Mouse (Mus musculus) limb, embryonic 13.5 days (tissue): Measurements from ENCODE around the gene Cradd. TPM values are rescaled to one million over a fixed set of nuclear protein-coding genes. Genes with fewer than 3 reads are reported as not detected.

ENCODE experiments used
- ATAC-seq: fragments of 200-750 bp; cut with Nextera tagmentation; 2 replicates; pipeline ENCODE4 v1.8.0; 2017; ENCODE audit warnings: low read depth, moderate number of reproducible peaks, moderate TSS enrichment; ENCODE audit not compliant: low FRiP score
- H3K27ac ChIP-seq: fragments of 300-500 bp; sonication (generic); 2 replicates; pipeline ENCODE4 v1.5.1; 2015; ENCODE audit warnings: inconsistent platforms, mild to moderate bottlenecking, moderate library complexity
- H3K27me3 ChIP-seq: fragments of 300-500 bp; sonication (generic); 2 replicates; pipeline ENCODE4 v1.6.1; 2015; ENCODE audit warnings: mild to moderate bottlenecking, inconsistent platforms
- H3K36me3 ChIP-seq: fragments of 300-500 bp; sonication (generic); 2 replicates; pipeline ENCODE4 v1.6.1; 2015; ENCODE audit warnings: inconsistent platforms, mild to moderate bottlenecking, moderate library complexity
- H3K4me1 ChIP-seq: fragments of 300-500 bp; sonication (generic); 2 replicates; pipeline ENCODE4 v1.6.1; 2015; ENCODE audit warnings: inconsistent platforms
- H3K4me2 ChIP-seq: fragments of 300-500 bp; sonication (generic); replicated peaks from 2 replicates; pipeline ENCODE4 v1.6.1; 2015; ENCODE audit warnings: inconsistent platforms, mild to moderate bottlenecking, moderate library complexity
- H3K4me3 ChIP-seq: fragments of 300-500 bp; sonication (generic); 2 replicates; pipeline ENCODE4 v1.5.1; 2015; ENCODE audit warnings: moderate library complexity, mild to moderate bottlenecking, inconsistent platforms
- H3K9ac ChIP-seq: fragments of 300-500 bp; sonication (generic); 2 replicates; pipeline ENCODE4 v1.6.1; 2015; ENCODE audit warnings: mild to moderate bottlenecking, inconsistent platforms
- H3K9me3 ChIP-seq: fragments of 300-500 bp; sonication (generic); 2 replicates; pipeline ENCODE4 v1.6.1; 2016; ENCODE audit warnings: inconsistent platforms
- WGBS: fragments of 180-500 bp; shearing (Covaris S2); methylation state at CpG from one replicate; pipeline ENCODE4 v1.1.7; 2015; 5-methylcytosine and 5-hydroxymethylcytosine counted together
- polyA plus RNA-seq: library from polyadenylated mRNA; unstranded; fragments of >200 nt; fragmentation: Nextera tagmentation; extraction: Ambion mirVana; gene quantifications from 2 replicates; pipeline ENCODE4 v1.2.1, GENCODE M21; 2015

The Cradd gene
- polyA plus RNA-seq, 1 experiment from 2014 or later = 11.4 TPM

DNA sequence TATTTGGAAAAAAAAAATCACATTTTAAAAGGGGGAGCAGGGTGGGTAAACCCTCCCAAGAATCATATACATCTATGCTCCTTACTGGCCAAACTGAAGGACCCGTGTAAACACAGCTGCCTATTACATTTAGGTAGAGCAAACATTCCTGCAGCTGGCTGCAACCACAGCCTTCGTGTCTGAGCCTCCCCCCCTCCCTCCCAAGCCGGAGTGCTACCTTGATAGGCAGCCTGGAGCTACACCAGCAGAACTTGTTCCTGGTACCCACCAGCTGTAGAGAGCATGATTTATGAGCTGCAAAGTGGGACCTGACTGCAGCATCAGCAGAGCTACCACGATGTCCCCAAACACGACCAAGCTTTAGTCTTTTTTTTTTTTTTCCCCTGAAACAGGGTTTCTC, 9.9 kb downstream of the Cradd start:
- 3% methylated on average over 5 of the region's 5 CpGs for WGBS
- peaks cover 41% of the 10 kb centered on the region for H3K4me1 ChIP-seq
- no peaks in the 10 kb centered on the region for H3K9me3 ChIP-seq
- peaks cover 19% of the 10 kb centered on the region; the same call in 1 of the 2 replicates for H3K27me3 ChIP-seq
- no peaks in the 10 kb centered on the region for H3K36me3 ChIP-seq
- H3K4me3 ChIP-seq = no peak overlapping the region
- H3K4me2 ChIP-seq = no peak overlapping the region
- no peak overlapping the region for H3K27ac ChIP-seq
- ATAC-seq = peak; percentile 49
- H3K9ac ChIP-seq = no peak overlapping the region

DNA sequence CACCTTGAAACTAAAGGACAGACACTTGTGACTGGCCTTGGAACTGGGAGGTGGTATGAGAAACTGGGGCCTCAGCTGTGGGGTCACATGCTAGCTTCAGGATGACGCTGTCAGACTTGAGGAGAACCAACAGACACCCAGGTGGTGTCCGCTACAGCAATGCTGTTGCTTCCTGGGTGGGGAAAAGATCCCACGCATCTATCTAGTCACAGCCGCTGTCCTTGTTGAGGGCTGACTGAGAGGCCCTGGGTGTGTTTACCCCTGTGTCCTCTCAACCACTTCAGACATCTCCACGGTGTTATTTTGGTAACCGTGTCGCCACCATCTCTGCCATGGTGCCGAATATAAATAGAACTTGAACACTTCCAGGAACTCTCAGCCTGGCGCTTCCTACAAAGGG, 10.4 kb downstream of the Cradd start:
- H3K4me1 ChIP-seq = peaks cover 41% of the 10 kb centered on the region
- WGBS = 77% methylated on average over 9 of the region's 9 CpGs
- H3K36me3 ChIP-seq = no peaks in the 10 kb centered on the region
- H3K9me3 ChIP-seq = no peaks in the 10 kb centered on the region
- H3K9ac ChIP-seq = no peak overlapping the region
- no peak for ATAC-seq
- H3K27me3 ChIP-seq = peaks cover 19% of the 10 kb centered on the region; the same call in 1 of the 2 replicates
- no peak overlapping the region for H3K27ac ChIP-seq
- H3K4me2 ChIP-seq = no peak overlapping the region
- no peak overlapping the region for H3K4me3 ChIP-seq

DNA sequence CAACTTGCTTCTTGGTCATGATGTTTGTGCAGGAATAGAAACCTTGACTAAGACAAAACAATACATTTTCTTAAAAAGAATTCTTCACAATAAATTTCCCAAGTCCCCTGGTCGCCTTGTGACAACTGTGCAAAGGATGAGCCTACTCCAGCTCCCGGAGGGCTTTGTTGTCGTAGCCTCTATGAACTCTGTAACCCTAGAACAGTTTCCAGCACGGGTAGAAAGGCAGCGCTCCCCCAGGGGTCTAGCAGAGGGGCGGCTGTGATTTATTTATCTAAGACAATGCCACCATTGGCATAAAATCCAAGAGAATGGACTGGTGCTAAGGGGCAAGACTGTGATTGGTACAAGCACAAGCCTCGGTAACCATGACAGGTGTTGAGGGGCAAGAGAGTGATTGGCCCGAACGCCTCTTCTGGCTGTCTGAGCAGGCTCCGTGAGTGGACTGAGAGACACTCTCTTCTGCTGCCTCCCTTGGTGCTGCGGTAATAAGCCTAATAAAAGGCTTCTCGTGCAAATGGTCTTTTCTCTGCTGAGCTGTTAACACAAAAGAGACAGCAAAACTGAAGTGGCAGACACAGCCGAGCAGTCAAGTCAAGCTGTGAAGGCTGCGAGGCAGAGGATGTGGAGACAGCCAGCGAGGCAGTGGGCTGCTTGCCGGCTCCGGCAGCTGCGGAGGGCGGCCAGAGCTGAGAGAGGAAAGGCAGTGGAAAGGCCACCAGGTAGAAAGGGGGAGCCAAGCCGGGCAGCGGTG, 13.1 kb downstream of the Cradd start:
- Histone ChIP-seq H3K9me3 (no peaks in the 10 kb centered on the region), H3K4me2 (0 out of 2 replicates have a peak overlapping the region, but pooled peaks have one; percentile 5), H3K4me1 (peaks cover 36% of the 10 kb centered on the region), H3K4me3 (no peak overlapping the region), H3K9ac (no peak overlapping the region), H3K27ac (no peak overlapping the region), H3K36me3 (no peaks in the 10 kb centered on the region), H3K27me3 (peaks cover 11% of the 10 kb centered on the region; the same call in 1 of the 2 replicates)
- 33% methylated on average over 21 of the region's 21 CpGs for WGBS
- ATAC-seq = no peak

DNA sequence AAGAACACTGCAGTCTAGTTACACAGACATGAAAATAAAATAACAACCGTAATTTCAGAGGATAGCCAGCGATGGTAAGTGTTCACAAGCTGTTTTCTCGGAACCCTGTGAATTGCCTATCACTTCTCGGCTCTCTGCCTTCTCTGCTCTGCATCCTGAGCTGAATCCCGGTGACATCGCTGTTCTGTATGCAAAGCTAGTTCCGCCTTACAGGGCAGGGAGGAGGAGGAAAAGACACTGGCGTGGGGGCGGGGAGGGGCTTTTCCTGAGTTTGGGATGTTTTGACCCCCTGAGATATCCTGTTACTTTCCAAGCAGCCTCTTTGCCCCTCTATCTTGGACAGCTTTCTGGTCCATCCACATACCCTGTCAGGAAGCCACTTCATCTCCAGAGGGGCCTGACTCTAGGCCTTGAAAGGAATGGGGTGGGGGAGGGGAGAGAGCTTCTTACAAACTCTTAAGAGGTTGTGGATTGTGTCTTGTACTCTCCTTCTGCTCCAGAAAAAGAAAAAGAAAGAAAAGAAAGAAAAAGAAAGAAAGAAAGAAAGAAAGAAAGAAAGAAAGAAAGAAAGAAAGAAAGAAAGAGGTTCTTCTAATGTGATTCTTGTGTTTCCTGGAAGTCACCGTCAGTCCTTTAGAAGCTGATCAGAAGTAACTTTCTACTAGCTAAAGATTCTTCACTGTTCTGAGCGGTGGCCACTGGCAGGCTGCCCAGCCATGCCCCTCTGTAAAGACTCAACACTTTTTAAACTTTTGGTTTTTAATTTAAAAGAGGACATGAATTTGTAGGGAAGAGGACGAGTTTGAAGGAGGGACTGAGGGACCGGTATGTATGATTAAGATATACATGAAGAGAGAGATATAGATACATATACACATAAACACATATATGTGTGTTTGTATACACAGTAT, 14.3 kb downstream of the Cradd start:
- H3K27ac ChIP-seq = no peak overlapping the region
- ATAC-seq = no peak
- H3K4me1 ChIP-seq = peaks cover 26% of the 10 kb centered on the region
- H3K4me3 ChIP-seq = no peak overlapping the region
- 51% methylated on average over 13 of the region's 13 CpGs for WGBS
- H3K27me3 ChIP-seq = peaks cover 11% of the 10 kb centered on the region; the same call in 1 of the 2 replicates
- no peaks in the 10 kb centered on the region for H3K9me3 ChIP-seq
- no peaks in the 10 kb centered on the region for H3K36me3 ChIP-seq
- H3K4me2 ChIP-seq = no peak overlapping the region
- H3K9ac ChIP-seq = no peak overlapping the region

DNA sequence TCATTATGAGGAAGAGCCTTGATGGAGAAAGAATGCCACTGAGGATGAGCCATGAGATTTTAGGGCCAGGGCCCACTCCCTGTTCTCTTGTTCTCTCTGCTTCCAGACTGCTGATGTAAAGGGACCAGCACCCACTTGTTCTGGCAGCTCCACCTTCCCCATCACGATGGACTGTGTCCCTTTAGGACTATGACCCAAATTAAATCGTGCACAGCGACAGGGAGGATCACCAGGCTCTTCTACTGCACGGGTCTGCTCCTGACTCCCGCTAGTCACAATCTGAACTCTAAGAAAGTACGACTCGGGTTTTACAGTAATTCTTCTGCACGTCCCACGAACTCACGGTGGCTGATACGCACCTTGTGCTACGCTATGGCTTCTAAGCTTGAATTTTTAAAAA, 14.9 kb downstream of the Cradd start:
- H3K27me3 ChIP-seq = peaks cover 11% of the 10 kb centered on the region; the same call in 1 of the 2 replicates
- no peak for ATAC-seq
- H3K4me2 ChIP-seq = no peak overlapping the region
- H3K9ac ChIP-seq = no peak overlapping the region
- no peaks in the 10 kb centered on the region for H3K36me3 ChIP-seq
- no peak overlapping the region for H3K4me3 ChIP-seq
- no peak overlapping the region for H3K27ac ChIP-seq
- H3K9me3 ChIP-seq = no peaks in the 10 kb centered on the region
- peaks cover 24% of the 10 kb centered on the region for H3K4me1 ChIP-seq
- 80% methylated on average over 12 of the region's 12 CpGs for WGBS

DNA sequence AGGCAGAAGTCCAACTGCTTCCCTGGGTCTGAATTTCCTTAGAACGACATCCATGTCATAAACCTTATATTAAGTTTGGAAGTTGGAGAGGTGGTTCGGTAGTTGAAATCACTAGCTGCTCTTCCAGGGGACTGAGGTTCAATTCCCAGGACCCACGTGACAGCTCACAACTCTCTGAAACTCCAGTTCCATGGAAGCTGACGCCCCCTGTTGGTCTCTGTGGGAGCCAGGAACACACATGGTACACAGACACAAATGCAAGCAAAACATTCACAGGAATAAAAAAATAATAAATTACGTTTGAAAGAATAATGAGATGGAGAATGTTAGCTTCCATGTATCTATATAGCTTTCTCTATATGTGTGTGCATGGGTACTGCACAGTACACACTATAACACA, 16.0 kb downstream of the Cradd start:
- 87% methylated on average over 5 of the region's 5 CpGs for WGBS
- H3K27ac ChIP-seq = no peak overlapping the region

DNA sequence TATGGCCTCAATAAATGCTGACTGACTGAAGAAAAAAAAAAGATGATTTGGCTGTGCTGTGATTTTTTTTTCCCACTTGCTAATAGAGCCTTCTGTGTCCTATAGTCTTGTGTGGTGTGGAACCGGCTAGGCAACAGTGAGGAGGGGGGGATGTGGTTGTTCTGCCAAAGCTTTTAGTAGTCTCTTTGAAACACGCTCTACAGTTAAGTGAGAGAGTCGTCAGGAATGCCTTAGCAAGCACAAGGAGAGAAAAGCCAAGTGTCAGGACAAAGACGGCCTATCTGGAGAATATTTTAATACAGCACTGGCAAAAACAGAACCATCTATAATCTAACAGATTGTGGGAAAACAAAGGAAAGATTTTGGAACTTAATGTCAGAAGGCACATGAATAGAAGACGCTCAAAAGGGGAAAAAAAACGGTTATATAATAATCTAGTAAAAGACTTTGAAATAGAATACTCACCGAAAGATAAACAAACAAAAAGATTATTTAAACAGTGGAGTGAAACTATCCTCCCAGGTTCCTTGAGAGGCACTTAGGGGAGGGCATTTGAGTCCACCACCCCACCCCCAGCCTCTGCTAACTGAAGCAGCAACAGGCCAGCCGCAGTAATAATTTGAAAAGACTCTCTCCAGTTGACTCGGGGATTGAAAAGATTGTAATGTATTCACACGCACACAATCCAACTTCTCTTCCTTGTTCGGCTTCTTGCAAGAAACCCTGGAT, 16.9 kb downstream of the Cradd start:
- no peak overlapping the region for H3K4me2 ChIP-seq
- H3K9ac ChIP-seq = no peak overlapping the region
- H3K4me1 ChIP-seq = peaks cover 25% of the 10 kb centered on the region
- peaks cover 8% of the 10 kb centered on the region; the same call in 1 of the 2 replicates for H3K27me3 ChIP-seq
- WGBS = 56% methylated on average over 11 of the region's 11 CpGs
- ATAC-seq = no peak
- H3K27ac ChIP-seq = no peak overlapping the region
- no peaks in the 10 kb centered on the region for H3K36me3 ChIP-seq
- H3K4me3 ChIP-seq = no peak overlapping the region
- H3K9me3 ChIP-seq = no peaks in the 10 kb centered on the region

More for the DNA sequence above, 16.0 kb downstream of the Cradd start:
- H3K9me3 ChIP-seq = no peaks in the 10 kb centered on the region
- H3K36me3 ChIP-seq = no peaks in the 10 kb centered on the region
- no peak overlapping the region for H3K4me2 ChIP-seq
- peaks cover 20% of the 10 kb centered on the region for H3K4me1 ChIP-seq
- no peak for ATAC-seq
- no peak overlapping the region for H3K9ac ChIP-seq
- H3K4me3 ChIP-seq = no peak overlapping the region
- H3K27me3 ChIP-seq = peaks cover 11% of the 10 kb centered on the region; the same call in 1 of the 2 replicates

DNA sequence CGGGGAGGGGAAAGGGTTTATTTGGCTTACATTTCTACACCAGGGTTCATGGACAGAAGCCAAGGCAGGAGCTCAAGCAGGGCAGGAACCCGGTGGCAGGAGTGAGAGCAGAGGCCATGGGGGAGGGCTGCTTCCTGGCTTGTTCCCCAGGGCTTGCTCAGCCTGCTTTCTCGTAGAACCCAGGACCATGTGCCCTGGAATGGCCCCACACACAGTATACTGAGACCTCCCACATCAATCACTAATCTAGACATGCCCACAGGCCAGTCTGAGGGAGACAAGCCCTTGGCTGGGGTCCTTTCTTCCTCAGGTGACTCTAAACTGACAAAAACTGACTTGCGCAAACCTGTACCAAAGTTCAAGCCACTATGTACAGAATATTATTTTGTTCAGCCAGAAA, 19.7 kb downstream of the Cradd start:
- ATAC-seq = no peak
- peaks cover 23% of the 10 kb centered on the region for H3K4me1 ChIP-seq
- H3K27ac ChIP-seq = no peak overlapping the region
- WGBS = 23% methylated on average over 4 of the region's 4 CpGs
- H3K27me3 ChIP-seq = no peaks in the 10 kb centered on the region
- no peaks in the 10 kb centered on the region for H3K9me3 ChIP-seq
- H3K36me3 ChIP-seq = no peaks in the 10 kb centered on the region
- H3K4me2 ChIP-seq = no peak overlapping the region
- H3K4me3 ChIP-seq = no peak overlapping the region
- no peak overlapping the region for H3K9ac ChIP-seq

DNA sequence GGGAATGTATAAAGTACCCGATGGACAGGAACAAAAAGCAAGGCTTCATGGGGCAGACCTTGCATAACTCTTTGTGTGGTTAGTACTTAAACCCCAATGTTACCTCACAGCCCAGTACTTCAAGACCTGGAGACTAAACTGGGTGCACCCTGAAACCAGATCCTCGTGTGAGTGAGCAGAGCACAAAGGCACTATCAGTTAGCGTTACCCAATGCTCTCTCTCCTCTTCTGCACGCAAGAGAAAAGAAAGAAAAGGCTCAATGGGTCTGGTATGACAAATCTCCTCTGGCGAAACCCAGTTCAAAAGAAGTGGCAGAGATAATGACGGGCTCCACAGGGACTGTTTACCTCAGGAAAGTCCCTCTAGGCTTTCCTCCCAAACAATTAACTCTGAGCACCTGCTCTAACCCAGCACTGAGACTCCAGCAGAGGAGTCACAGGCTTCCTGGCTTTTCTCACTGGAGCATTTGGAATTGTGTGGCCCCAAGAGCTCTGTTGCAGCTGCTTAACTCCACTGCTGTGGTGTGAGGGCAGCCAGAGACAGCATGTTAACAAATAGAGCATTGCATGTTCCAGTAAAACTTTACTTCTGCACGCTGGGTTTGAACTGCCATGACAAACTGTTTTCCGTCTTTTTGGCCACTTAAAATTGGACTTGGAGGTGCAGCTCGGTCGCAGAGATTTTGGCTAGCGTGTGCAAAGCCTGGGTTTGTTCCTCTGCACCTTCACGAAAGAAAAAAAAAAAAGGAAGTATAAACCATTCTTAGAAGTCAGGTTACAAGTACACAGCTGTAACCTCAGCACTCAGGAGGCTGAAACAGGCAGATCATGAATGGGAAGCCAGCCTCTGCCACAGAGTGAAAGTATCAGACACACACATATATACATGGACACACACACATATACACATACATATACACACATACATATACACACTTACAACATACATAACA, 21.4 kb downstream of the Cradd start:
- WGBS = 70% methylated on average over 12 of the region's 12 CpGs
- peaks cover 27% of the 10 kb centered on the region for H3K4me1 ChIP-seq
- no peak overlapping the region for H3K4me3 ChIP-seq
- no peak overlapping the region for H3K27ac ChIP-seq
- H3K4me2 ChIP-seq = no peak overlapping the region
- no peak overlapping the region for H3K9ac ChIP-seq
- ATAC-seq = no peak
- no peaks in the 10 kb centered on the region for H3K27me3 ChIP-seq
- no peaks in the 10 kb centered on the region for H3K36me3 ChIP-seq
- no peaks in the 10 kb centered on the region for H3K9me3 ChIP-seq

DNA sequence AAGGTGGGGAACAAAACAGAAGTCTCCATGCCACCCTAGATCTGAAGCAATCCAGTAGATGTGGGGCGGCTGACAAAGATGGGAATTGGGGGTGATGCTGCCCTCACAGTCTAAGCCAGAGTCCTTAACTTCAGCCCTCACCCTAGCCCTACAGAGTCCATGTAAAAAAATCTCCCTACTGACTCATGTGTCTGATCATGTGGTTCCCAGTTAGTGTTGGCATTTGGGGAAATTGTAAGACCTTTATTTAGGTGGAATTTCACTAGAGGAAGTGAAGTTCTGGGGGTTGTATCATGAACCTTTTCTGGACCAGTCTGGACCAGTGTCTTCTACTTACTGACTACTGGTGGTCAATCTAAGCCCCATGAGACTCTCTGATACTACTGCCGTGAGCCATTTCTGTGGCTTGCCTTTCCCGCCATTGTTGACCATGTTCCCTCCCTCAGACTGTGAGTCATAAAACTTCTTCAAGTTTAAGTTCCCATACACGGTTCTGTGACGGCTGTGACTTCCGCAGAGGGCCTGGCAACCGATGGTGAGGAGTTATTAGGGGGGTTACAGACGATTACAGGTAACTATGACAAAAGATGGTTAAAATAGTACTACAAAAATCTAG, 23.6 kb downstream of the Cradd start:
- H3K4me3 ChIP-seq = no peak overlapping the region
- no peak for ATAC-seq
- H3K4me2 ChIP-seq = no peak overlapping the region
- no peak overlapping the region for H3K9ac ChIP-seq
- WGBS = 77% methylated on average over 8 of the region's 8 CpGs
- H3K4me1 ChIP-seq = peaks cover 30% of the 10 kb centered on the region
- H3K27me3 ChIP-seq = no peaks in the 10 kb centered on the region
- H3K9me3 ChIP-seq = no peaks in the 10 kb centered on the region
- H3K27ac ChIP-seq = no peak overlapping the region
- H3K36me3 ChIP-seq = no peaks in the 10 kb centered on the region

DNA sequence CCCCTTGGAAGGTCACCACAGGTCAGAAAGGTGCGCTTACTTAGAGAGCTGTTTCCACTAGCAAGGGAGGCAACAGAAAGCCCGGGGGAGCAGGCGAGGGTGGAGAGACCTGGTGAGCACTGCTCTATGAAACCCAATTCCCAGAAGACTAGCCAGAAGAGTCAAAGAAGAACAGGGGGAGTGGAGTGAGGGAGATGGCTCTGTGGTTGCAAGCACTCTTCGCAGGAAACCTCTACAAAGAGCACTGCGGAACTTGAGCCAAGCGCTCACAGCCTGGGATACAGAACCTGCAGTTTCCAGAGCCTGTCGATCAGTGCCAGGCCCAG, 24.2 kb downstream of the Cradd start:
- Histone ChIP-seq H3K4me1 (peaks cover 30% of the 10 kb centered on the region), H3K4me2 (no peak overlapping the region), H3K27ac (no peak overlapping the region), H3K9ac (no peak overlapping the region), H3K27me3 (no peaks in the 10 kb centered on the region), H3K9me3 (no peaks in the 10 kb centered on the region), H3K36me3 (no peaks in the 10 kb centered on the region), H3K4me3 (no peak overlapping the region)
- 68% methylated on average over 7 of the region's 7 CpGs for WGBS
- no peak for ATAC-seq
